Mouse (Mus musculus) olfactory bulb, adult 2 months (tissue): ENCODE measurements around the gene Kcnj11.
A peak's percentile ranks its signal among the peaks of the same experiment; 100 is the strongest.

Experiments
- CTCF ChIP-seq: fragments of 200-500 bp; IDR thresholded peaks from 2 replicates; pipeline ENCODE4 v1.5.1; 2012; ENCODE audit warnings: low read depth, mild to moderate bottlenecking, low read length, moderate library complexity; ENCODE audit not compliant: insufficient read depth
- POLR2A ChIP-seq: fragments of 200-500 bp; IDR thresholded peaks from 2 replicates; pipeline ENCODE4 v1.6.1; 2012; ENCODE audit warnings: mild to moderate bottlenecking, low read depth, low read length, moderate library complexity; ENCODE audit not compliant: insufficient read depth

DNA sequence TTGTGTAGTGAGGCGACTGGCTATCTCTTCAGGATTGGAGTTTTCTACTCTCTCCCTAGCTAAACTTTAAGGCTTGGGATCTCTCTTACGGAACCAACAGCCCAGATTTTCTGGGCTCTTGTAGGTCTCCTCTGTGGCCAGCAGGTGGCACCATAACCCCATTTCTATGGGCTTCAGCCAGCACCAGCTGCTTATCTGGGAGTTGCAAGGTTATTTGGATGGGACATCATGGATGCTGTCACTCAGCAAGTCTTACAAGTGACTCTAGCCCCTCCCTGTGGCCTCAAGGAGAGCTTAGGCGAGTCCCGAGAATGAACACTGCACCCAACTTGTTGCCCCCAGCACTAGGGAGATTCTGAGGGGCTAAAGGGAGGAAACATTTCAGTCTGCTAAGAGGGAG lies 4.4 kb downstream of the Kcnj11 start:
- TF ChIP-seq CTCF (peak; percentile 51), POLR2A (no peak)
